Mouse (Mus musculus): ENCODE results near the gene Hspa1b. TPM values are rescaled to one million over a fixed set of nuclear protein-coding genes. Genes with fewer than 3 reads are reported as not detected.

Hspa1b gene
- polyA plus RNA-seq, 1 experiment from 2014 or later = 0.80 TPM

GRCm38 (mm10) chr17:34934031-34934430 lies 25.0 kb downstream of the Hspa1b start:
- Histone ChIP-seq H3K4me2 (replicated peaks; ENCODE audit: low read depth, low read length) (peak overlapping the region; percentile 34), H3K36me3 (ENCODE audit: insufficient read depth, low read length) (no peaks in the 10 kb centered on the region), H3K27me3 (ENCODE audit: insufficient read depth, low read length) (no peaks in the 10 kb centered on the region), H3K9ac (replicated peaks; ENCODE audit: low read length) (no peak overlapping the region), H3K27ac (ENCODE audit: low read length) (no peak overlapping the region), H3K9me3 (ENCODE audit: low read length) (no peaks in the 10 kb centered on the region), H3K4me3 (ENCODE audit: low read length) (no peak overlapping the region), H3K4me1 (ENCODE audit: insufficient read depth, low read length) (peaks cover 14% of the 10 kb centered on the region)
- ATAC-seq (ENCODE audit: low FRiP score, low TSS enrichment) = no peak
- 56% methylated on average over 24 of the region's 24 CpGs for WGBS

- H3K4me1 ChIP-seq (ENCODE audit: insufficient read depth, low read length) = peaks cover 14% of the 10 kb centered on the region
- H3K9ac ChIP-seq (replicated peaks; ENCODE audit: low read length) = peak overlapping the region; percentile 83
- H3K36me3 ChIP-seq (ENCODE audit: insufficient read depth, low read length) = no peaks in the 10 kb centered on the region
- peak overlapping the region; percentile 74 for H3K4me2 ChIP-seq (replicated peaks; ENCODE audit: low read depth, low read length)
- peak overlapping the region; percentile 76 for H3K4me3 ChIP-seq (ENCODE audit: low read length)
- no peak for ATAC-seq (ENCODE audit: low FRiP score, low TSS enrichment)
- 85% methylated on average over 8 of the region's 8 CpGs for WGBS
- H3K9me3 ChIP-seq (ENCODE audit: low read length) = no peaks in the 10 kb centered on the region
- H3K27ac ChIP-seq (ENCODE audit: low read length) = no peak overlapping the region
- H3K27me3 ChIP-seq (ENCODE audit: insufficient read depth, low read length) = no peaks in the 10 kb centered on the region
Measured at GRCm38 (mm10) chr17:34932287-34932686, 26.8 kb downstream of the Hspa1b start.

GRCm38 (mm10) chr17:34931735-34932098 lies 27.3 kb downstream of the Hspa1b start:
- Histone ChIP-seq H3K4me2 (replicated peaks; ENCODE audit: low read depth, low read length) (peak overlapping the region; percentile 74), H3K4me3 (ENCODE audit: low read length) (peak overlapping the region; percentile 76), H3K27me3 (ENCODE audit: insufficient read depth, low read length) (no peaks in the 10 kb centered on the region), H3K27ac (ENCODE audit: low read length) (peak overlapping the region; percentile 20), H3K36me3 (ENCODE audit: insufficient read depth, low read length) (no peaks in the 10 kb centered on the region), H3K9ac (replicated peaks; ENCODE audit: low read length) (peak overlapping the region; percentile 83), H3K9me3 (ENCODE audit: low read length) (no peaks in the 10 kb centered on the region), H3K4me1 (ENCODE audit: insufficient read depth, low read length) (peaks cover 14% of the 10 kb centered on the region)
- peak; percentile 46 for ATAC-seq (ENCODE audit: low FRiP score, low TSS enrichment)
- 11% methylated on average over 14 of the region's 14 CpGs for WGBS

GRCm38 (mm10) chr17:34931061-34931734 lies 27.8 kb downstream of the Hspa1b start, which contains the start of gene Neu1:
Gene Neu1, plus strand, starts transcription at chr17:34931253.
- Histone ChIP-seq H3K36me3 (ENCODE audit: insufficient read depth, low read length) (no peaks in the 10 kb centered on the region), H3K4me3 (ENCODE audit: low read length) (peak within 1 kb of the TSS; percentile 76), H3K9me3 (ENCODE audit: low read length) (no peaks in the 10 kb centered on the region), H3K27ac (ENCODE audit: low read length) (peak within 1 kb of the TSS; percentile 57), H3K27me3 (ENCODE audit: insufficient read depth, low read length) (no peaks in the 10 kb centered on the region), H3K4me1 (ENCODE audit: insufficient read depth, low read length) (peaks cover 14% of the 10 kb centered on the region), H3K9ac (replicated peaks; ENCODE audit: low read length) (peak within 1 kb of the TSS; percentile 83), H3K4me2 (replicated peaks; ENCODE audit: low read depth, low read length) (peak within 1 kb of the TSS; percentile 74)
- peak; percentile 98 for ATAC-seq (ENCODE audit: low FRiP score, low TSS enrichment)
- WGBS = under 1% methylated on average over 38 of the region's 38 CpGs

- no peak overlapping the region for H3K27ac ChIP-seq (ENCODE audit: low read length)
- H3K9ac ChIP-seq (replicated peaks; ENCODE audit: low read length) = no peak overlapping the region
- WGBS = 69% methylated on average over 4 of the region's 4 CpGs
- H3K4me3 ChIP-seq (ENCODE audit: low read length) = no peak overlapping the region
- H3K9me3 ChIP-seq (ENCODE audit: low read length) = no peaks in the 10 kb centered on the region
- no peak for ATAC-seq (ENCODE audit: low FRiP score, low TSS enrichment)
- no peaks in the 10 kb centered on the region for H3K27me3 ChIP-seq (ENCODE audit: insufficient read depth, low read length)
- no peak overlapping the region for H3K4me2 ChIP-seq (replicated peaks; ENCODE audit: low read depth, low read length)
- no peaks in the 10 kb centered on the region for H3K36me3 ChIP-seq (ENCODE audit: insufficient read depth, low read length)
- peaks cover 7% of the 10 kb centered on the region for H3K4me1 ChIP-seq (ENCODE audit: insufficient read depth, low read length)
Measured at GRCm38 (mm10) chr17:34928841-34929240, 30.2 kb downstream of the Hspa1b start.

- H3K4me2 ChIP-seq (replicated peaks; ENCODE audit: low read depth, low read length) = no peak overlapping the region
Measured at GRCm38 (mm10) chr17:34927306-34928019, 31.6 kb downstream of the Hspa1b start.

GRCm38 (mm10) chr17:34924258-34924657 lies 34.8 kb downstream of the Hspa1b start:
- Histone ChIP-seq H3K27ac (ENCODE audit: low read length) (no peak overlapping the region), H3K27me3 (ENCODE audit: insufficient read depth, low read length) (no peaks in the 10 kb centered on the region), H3K4me3 (ENCODE audit: low read length) (no peak overlapping the region), H3K4me2 (replicated peaks; ENCODE audit: low read depth, low read length) (no peak overlapping the region), H3K9ac (replicated peaks; ENCODE audit: low read length) (no peak overlapping the region), H3K36me3 (ENCODE audit: insufficient read depth, low read length) (no peaks in the 10 kb centered on the region), H3K9me3 (ENCODE audit: low read length) (no peaks in the 10 kb centered on the region), H3K4me1 (ENCODE audit: insufficient read depth, low read length) (no peaks in the 10 kb centered on the region)
- ATAC-seq (ENCODE audit: low FRiP score, low TSS enrichment) = no peak
- 74% methylated on average over 5 of the region's 5 CpGs for WGBS

More at GRCm38 (mm10) chr17:34927306-34928019, 31.6 kb downstream of the Hspa1b start:
- no peaks in the 10 kb centered on the region for H3K36me3 ChIP-seq (ENCODE audit: insufficient read depth, low read length)
- 86% methylated on average over 18 of the region's 18 CpGs for WGBS
- H3K4me3 ChIP-seq (ENCODE audit: low read length) = no peak overlapping the region
- no peak overlapping the region for H3K27ac ChIP-seq (ENCODE audit: low read length)
- no peaks in the 10 kb centered on the region for H3K9me3 ChIP-seq (ENCODE audit: low read length)
- no peak overlapping the region for H3K9ac ChIP-seq (replicated peaks; ENCODE audit: low read length)
- H3K27me3 ChIP-seq (ENCODE audit: insufficient read depth, low read length) = no peaks in the 10 kb centered on the region
- ATAC-seq (ENCODE audit: low FRiP score, low TSS enrichment) = no peak
- H3K4me1 ChIP-seq (ENCODE audit: insufficient read depth, low read length) = peaks cover 7% of the 10 kb centered on the region

- ATAC-seq (ENCODE audit: low FRiP score, low TSS enrichment) = no peak
- H3K27me3 ChIP-seq (ENCODE audit: insufficient read depth, low read length) = no peaks in the 10 kb centered on the region
- 33% methylated on average over 6 of the region's 6 CpGs for WGBS
Measured at GRCm38 (mm10) chr17:34922939-34923338, 36.1 kb downstream of the Hspa1b start.

GRCm38 (mm10) chr17:34917188-34917587 lies 41.9 kb downstream of the Hspa1b start:
- WGBS = 76% methylated on average over 9 of the region's 9 CpGs
- H3K36me3 ChIP-seq (ENCODE audit: insufficient read depth, low read length) = peaks cover 17% of the 10 kb centered on the region
- H3K9ac ChIP-seq (replicated peaks; ENCODE audit: low read length) = no peak overlapping the region
- no peak overlapping the region for H3K4me2 ChIP-seq (replicated peaks; ENCODE audit: low read depth, low read length)
- H3K4me3 ChIP-seq (ENCODE audit: low read length) = no peak overlapping the region
- H3K9me3 ChIP-seq (ENCODE audit: low read length) = no peaks in the 10 kb centered on the region
- H3K27me3 ChIP-seq (ENCODE audit: insufficient read depth, low read length) = no peaks in the 10 kb centered on the region
- H3K4me1 ChIP-seq (ENCODE audit: insufficient read depth, low read length) = peaks cover 5% of the 10 kb centered on the region
- no peak overlapping the region for H3K27ac ChIP-seq (ENCODE audit: low read length)
- ATAC-seq (ENCODE audit: low FRiP score, low TSS enrichment) = no peak

More at GRCm38 (mm10) chr17:34922939-34923338, 36.1 kb downstream of the Hspa1b start:
- Histone ChIP-seq H3K9ac (replicated peaks; ENCODE audit: low read length) (no peak overlapping the region), H3K4me2 (replicated peaks; ENCODE audit: low read depth, low read length) (no peak overlapping the region), H3K4me1 (ENCODE audit: insufficient read depth, low read length) (no peaks in the 10 kb centered on the region), H3K27ac (ENCODE audit: low read length) (no peak overlapping the region), H3K4me3 (ENCODE audit: low read length) (no peak overlapping the region), H3K9me3 (ENCODE audit: low read length) (no peaks in the 10 kb centered on the region), H3K36me3 (ENCODE audit: insufficient read depth, low read length) (no peaks in the 10 kb centered on the region)

GRCm38 (mm10) chr17:34916316-34916715 lies 42.7 kb downstream of the Hspa1b start:
- Histone ChIP-seq H3K4me3 (ENCODE audit: low read length) (no peak overlapping the region), H3K4me1 (ENCODE audit: insufficient read depth, low read length) (peaks cover 5% of the 10 kb centered on the region), H3K36me3 (ENCODE audit: insufficient read depth, low read length) (peaks cover 26% of the 10 kb centered on the region), H3K9ac (replicated peaks; ENCODE audit: low read length) (no peak overlapping the region), H3K27ac (ENCODE audit: low read length) (no peak overlapping the region), H3K27me3 (ENCODE audit: insufficient read depth, low read length) (no peaks in the 10 kb centered on the region), H3K9me3 (ENCODE audit: low read length) (no peaks in the 10 kb centered on the region), H3K4me2 (replicated peaks; ENCODE audit: low read depth, low read length) (no peak overlapping the region)
- no peak for ATAC-seq (ENCODE audit: low FRiP score, low TSS enrichment)
- 86% methylated on average over 5 of the region's 5 CpGs for WGBS

Data from kidney, embryonic 16.5 days (tissue).